ENCODE assay signal across 8 mouse cellular contexts in the genomic region with DNA sequence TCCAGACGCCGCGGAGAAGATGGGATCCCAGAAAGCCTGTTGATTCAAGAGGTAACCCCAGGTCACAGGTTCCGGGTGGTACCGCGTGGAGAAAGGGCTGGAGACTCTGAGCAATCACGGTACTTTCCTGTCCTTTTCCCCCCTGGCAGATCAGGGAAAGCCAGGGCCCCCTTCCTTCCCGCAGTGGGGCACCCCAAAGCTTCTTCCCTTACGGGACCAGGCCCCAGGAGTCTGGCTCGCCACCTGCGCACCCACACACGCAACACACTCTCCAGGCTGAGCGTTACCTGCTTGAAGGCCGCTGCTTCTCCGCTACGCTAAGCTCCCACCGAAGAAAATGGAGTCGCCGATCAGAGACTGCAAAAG. TPM values are rescaled to one million over a fixed set of nuclear protein-coding genes. Genes with fewer than 3 reads are reported as not detected.
DNase-seq lines count a peak whose midpoint lies in the region; ATAC-seq and TF ChIP-seq lines count a peak whose summit lies in the region.

No protein-coding gene starts in this region.

- peaks cover 10% of the 10 kb centered on the region for H3K36me3 ChIP-seq in heart, embryonic 12.5 days
- H3K36me3 ChIP-seq in ES-E14 (ENCODE audit: control insufficient read depth, insufficient read depth, low read length, poor library complexity, severe bottlenecking) = peaks cover 6% of the 10 kb centered on the region
- H3K36me3 ChIP-seq in forebrain, embryonic 14.5 days (ENCODE audit: control insufficient read depth, insufficient read depth, low read length) = peaks cover 9% of the 10 kb centered on the region
- peaks cover 4% of the 10 kb centered on the region; the same call in 1 of the 2 replicates for H3K36me3 ChIP-seq in liver, postnatal 0 days (replicated peaks; ENCODE audit: insufficient read depth, low read length)

- under 1% methylated on average over 19 of the region's 19 CpGs for WGBS in heart, embryonic 12.5 days
- WGBS in forebrain, embryonic 14.5 days = under 1% methylated on average over 19 of the region's 19 CpGs
- WGBS in liver, postnatal 0 days (ENCODE audit: insufficient replicate concordance) = under 1% methylated on average over 19 of the region's 19 CpGs

- H3K4me3 ChIP-seq in heart, embryonic 12.5 days = peak overlapping the region; percentile 91
- peak overlapping the region; percentile 94 to 99 for H3K4me3 ChIP-seq in ES-E14 (ENCODE audit: insufficient read depth in 1 of 2, low read depth in 1 of 2, low read length in 2 of 2, poor library complexity in 1 of 2, severe bottlenecking in 1 of 2)
- H3K4me3 ChIP-seq in forebrain, embryonic 14.5 days (ENCODE audit: low read depth, low read length) = peak overlapping the region; percentile 51
- H3K4me3 ChIP-seq in liver, postnatal 0 days (ENCODE audit: low read depth, low read length) = peak overlapping the region; percentile 93

- ATAC-seq in heart, embryonic 12.5 days (ENCODE audit: insufficient number of reproducible peaks, low FRiP score) = no peak; the same call in 1 of the 2 replicates
- ATAC-seq in forebrain, embryonic 14.5 days = no peak
- peak; percentile 20 for ATAC-seq in liver, postnatal 0 days

- H3K9me3 ChIP-seq in heart, embryonic 12.5 days (replicated peaks) = no peaks in the 10 kb centered on the region
- H3K9me3 ChIP-seq in ES-E14 (ENCODE audit: control insufficient read depth, insufficient read depth, low read depth, low read length) = no peaks in the 10 kb centered on the region
- H3K9me3 ChIP-seq in forebrain, embryonic 14.5 days (replicated peaks; ENCODE audit: control insufficient read depth, low read length) = no peaks in the 10 kb centered on the region
- no peaks in the 10 kb centered on the region for H3K9me3 ChIP-seq in liver, postnatal 0 days (ENCODE audit: low read length)

- in situ Hi-C loops in ES-E14 (cut with MboI; ENCODE audit: low sequenced_read_pairs in 2 of 2, unreplicated experiment in 2 of 2) = no loop called here

- peak overlapping the region; percentile 97 for H3K9ac ChIP-seq in heart, embryonic 12.5 days
- peak overlapping the region; percentile 93 for H3K9ac ChIP-seq in ES-E14 (ENCODE audit: insufficient read depth, low read depth, low read length, poor library complexity, severe bottlenecking)
- H3K9ac ChIP-seq in forebrain, embryonic 14.5 days (ENCODE audit: low read length) = peak overlapping the region; percentile 77
- H3K9ac ChIP-seq in liver, postnatal 0 days (replicated peaks) = peak overlapping the region; percentile 91

- H3K27me3 ChIP-seq in heart, embryonic 12.5 days (replicated peaks) = no peaks in the 10 kb centered on the region
- H3K27me3 ChIP-seq in forebrain, embryonic 14.5 days (replicated peaks; ENCODE audit: control insufficient read depth, insufficient read depth, low read length) = no peaks in the 10 kb centered on the region
- no peaks in the 10 kb centered on the region for H3K27me3 ChIP-seq in liver, postnatal 0 days (ENCODE audit: insufficient read depth, low read length)

- peak overlapping the region; percentile 92 for H3K27ac ChIP-seq in heart, embryonic 12.5 days (ENCODE audit: poor library complexity, severe bottlenecking)
- H3K27ac ChIP-seq in ES-E14 (ENCODE audit: insufficient read depth, low read depth, low read length, poor library complexity, severe bottlenecking) = peak overlapping the region; percentile 78
- peak overlapping the region; percentile 91 for H3K27ac ChIP-seq in forebrain, embryonic 14.5 days (ENCODE audit: low read depth, low read length)
- H3K27ac ChIP-seq in liver, postnatal 0 days (ENCODE audit: low read depth) = peak overlapping the region; percentile 97

- peak overlapping the region; percentile 91 for H3K4me2 ChIP-seq in heart, embryonic 12.5 days
- peak overlapping the region; percentile 73 for H3K4me2 ChIP-seq in forebrain, embryonic 14.5 days (ENCODE audit: low read length)
- H3K4me2 ChIP-seq in liver, postnatal 0 days (ENCODE audit: low read depth, low read length) = peak overlapping the region; percentile 75

- no peak for TF ChIP-seq EP300 in liver, postnatal 0 days (IDR thresholded peaks at IDR 0.05; ENCODE audit: low read depth)

- H3K4me1 ChIP-seq in heart, embryonic 12.5 days (replicated peaks) = peaks cover 20% of the 10 kb centered on the region
- peaks cover 11 to 16% of the 10 kb centered on the region in 2 experiments for H3K4me1 ChIP-seq in ES-E14 (ENCODE audit: control insufficient read depth in 2 of 2, insufficient read depth in 2 of 2, low read length in 2 of 2, poor library complexity in 1 of 2)
- H3K4me1 ChIP-seq in forebrain, embryonic 14.5 days (ENCODE audit: control insufficient read depth, insufficient read depth, low read length) = peaks cover 19% of the 10 kb centered on the region
- peaks cover 23% of the 10 kb centered on the region for H3K4me1 ChIP-seq in liver, postnatal 0 days (ENCODE audit: insufficient read depth)

- DNase-seq in heart, adult 18-20 months = no peak
- no peak for DNase-seq in ES-E14 (ENCODE audit: low read depth, low spot score)
- no peak for DNase-seq in forebrain, embryonic 14.5 days (ENCODE audit: low spot score)
- no peak for DNase-seq in liver, postnatal 0 days
- no peak for DNase-seq in thymus, adult 18-20 months
- no peak for DNase-seq in right cerebral cortex, postnatal 25 days
- no peak for DNase-seq in B cell, adult 2 months

- no peak for TF ChIP-seq CTCF in liver, postnatal 0 days (IDR thresholded peaks at IDR 0.05; ENCODE audit: low read depth)

TF ChIP-seq in ES-E14, 5 proteins besides CTCF, POLR2A, EP300 and RAD21:
- TF ChIP-seq ZC3H11A (IDR thresholded peaks at IDR 0.05; ENCODE audit: borderline replicate concordance, low read depth, low read length) (no peak), CHD2 (IDR thresholded peaks at IDR 0.05; ENCODE audit: low read depth, low read length) (no peak), ZNF384 (IDR thresholded peaks at IDR 0.05; ENCODE audit: low read depth, low read length) (no peak), MAFK (IDR thresholded peaks at IDR 0.05; ENCODE audit: insufficient read depth, low read depth, low read length) (no peak), HCFC1 (IDR thresholded peaks at IDR 0.05; ENCODE audit: borderline replicate concordance, insufficient read depth, low read length) (no peak)

RNA-seq across cellular contexts. Expression of gene Sdf2, which starts 0.3 kb away (rescaled TPM):
- 47.5 and 50.1 TPM in 2 replicates for polyA plus RNA-seq in heart, embryonic 12.5 days (2016; fragmentation: Nextera tagmentation; extraction: Ambion mirVana)
- 10 to 100 TPM; 52.7 to 55.7 TPM for total RNA-seq in heart, adult 18-20 months (2021)
- total RNA-seq in ES-E14 (2012; rRNA removed) = 81.3 and 123 TPM in 2 replicates
- polyA plus RNA-seq in forebrain, embryonic 14.5 days (2014; fragmentation: Nextera tagmentation; extraction: Ambion mirVana) = 82.4 and 90.2 TPM in 2 replicates
- 35.3 and 35.8 TPM in 2 replicates for polyA plus RNA-seq in liver, postnatal 0 days (2015; fragmentation: Nextera tagmentation; extraction: Ambion mirVana)

RNA-seq across cellular contexts. Expression of gene Supt6, which starts 0.5 kb away (rescaled TPM):
- polyA plus RNA-seq in heart, embryonic 12.5 days (2016; fragmentation: Nextera tagmentation; extraction: Ambion mirVana) = 26.1 and 28.5 TPM in 2 replicates
- total RNA-seq in heart, adult 18-20 months (2021) = 10 to 100 TPM; 28.4 to 29.7 TPM
- total RNA-seq in ES-E14 (2012; rRNA removed) = 60.6 and 63.0 TPM in 2 replicates
- polyA plus RNA-seq in forebrain, embryonic 14.5 days (2014; fragmentation: Nextera tagmentation; extraction: Ambion mirVana) = 17.7 and 21.7 TPM in 2 replicates
- polyA plus RNA-seq in liver, postnatal 0 days (2015; fragmentation: Nextera tagmentation; extraction: Ambion mirVana) = 4.7 and 5.5 TPM in 2 replicates

RNA-seq across cellular contexts. Expression of gene 2610507B11Rik, which starts 16.3 kb away (rescaled TPM):
- polyA plus RNA-seq in heart, embryonic 12.5 days (2016; fragmentation: Nextera tagmentation; extraction: Ambion mirVana) = 83.1 and 91.0 TPM in 2 replicates
- total RNA-seq in heart, adult 18-20 months (2021) = 100 to 1,000 TPM; 203 to 219 TPM
- total RNA-seq in ES-E14 (2012; rRNA removed) = 210 and 285 TPM in 2 replicates
- 49.4 and 56.0 TPM in 2 replicates for polyA plus RNA-seq in forebrain, embryonic 14.5 days (2014; fragmentation: Nextera tagmentation; extraction: Ambion mirVana)
- 29.6 and 32.7 TPM in 2 replicates for polyA plus RNA-seq in liver, postnatal 0 days (2015; fragmentation: Nextera tagmentation; extraction: Ambion mirVana)

RNA-seq across cellular contexts. Expression of gene BC030499, which starts 45.4 kb away (rescaled TPM):
- polyA plus RNA-seq in heart, embryonic 12.5 days (2016; fragmentation: Nextera tagmentation; extraction: Ambion mirVana) = 0.54 TPM in 1 of 2 replicates, not detected in the other
- total RNA-seq in heart, adult 18-20 months (2021) = under 1 TPM; 0.37 to 0.49 TPM
- total RNA-seq in ES-E14 (2012; rRNA removed) = 2.0 TPM in 2 replicates
- polyA plus RNA-seq in forebrain, embryonic 14.5 days (2014; fragmentation: Nextera tagmentation; extraction: Ambion mirVana) = 0.19 and 0.43 TPM in 2 replicates
- 0.07 TPM in 1 of 2 replicates, not detected in the other for polyA plus RNA-seq in liver, postnatal 0 days (2015; fragmentation: Nextera tagmentation; extraction: Ambion mirVana)

RNA-seq across cellular contexts. Expression of gene Proca1, which starts 52.1 kb away (rescaled TPM):
- polyA plus RNA-seq in heart, embryonic 12.5 days (2016; fragmentation: Nextera tagmentation; extraction: Ambion mirVana) = 3.1 and 3.2 TPM in 2 replicates
- total RNA-seq in heart, adult 18-20 months (2021) = 1 to 10 TPM in 1 of 2 experiments, under 1 TPM in 1; 0.89 to 1.6 TPM
- 0.80 and 1.1 TPM in 2 replicates for total RNA-seq in ES-E14 (2012; rRNA removed)
- polyA plus RNA-seq in forebrain, embryonic 14.5 days (2014; fragmentation: Nextera tagmentation; extraction: Ambion mirVana) = 0.55 and 0.73 TPM in 2 replicates
- 0.84 and 1.00 TPM in 2 replicates for polyA plus RNA-seq in liver, postnatal 0 days (2015; fragmentation: Nextera tagmentation; extraction: Ambion mirVana)
